Mouse (Mus musculus): ENCODE measurements around the gene Vps35l. TPM values are rescaled to one million over a fixed set of nuclear protein-coding genes. Genes with fewer than 3 reads are reported as not detected.

Vps35l gene
- total RNA-seq, 4 experiments from 2014 or later = 17.0 to 19.5 (median 18.3) TPM

GRCm38 (mm10) chr7:118777598-118778394 is 37.8 kb downstream of the Vps35l start:
- no peak for DNase-seq (ENCODE audit: low spot score in 2 of 2)

- no peak for DNase-seq (ENCODE audit: low spot score in 2 of 2)
Observed at GRCm38 (mm10) chr7:118778561-118778960, 38.5 kb downstream of the Vps35l start.

GRCm38 (mm10) chr7:118783305-118784001 is 43.4 kb downstream of the Vps35l start:
- no peak for DNase-seq (ENCODE audit: low spot score in 2 of 2)

GRCm38 (mm10) chr7:118786091-118786490 is 46.1 kb downstream of the Vps35l start:
- no peak for DNase-seq (ENCODE audit: low spot score in 2 of 2)

- DNase-seq (ENCODE audit: low spot score in 2 of 2) = no peak
Observed at GRCm38 (mm10) chr7:118787326-118787725, 47.3 kb downstream of the Vps35l start.

- DNase-seq (ENCODE audit: low spot score in 2 of 2) = no peak
Observed at GRCm38 (mm10) chr7:118788481-118788880, 48.5 kb downstream of the Vps35l start.

GRCm38 (mm10) chr7:118790292-118790691 is 50.3 kb downstream of the Vps35l start:
- DNase-seq (ENCODE audit: low spot score in 2 of 2) = no peak

GRCm38 (mm10) chr7:118793899-118794298 is 53.9 kb downstream of the Vps35l start:
- no peak for DNase-seq (ENCODE audit: low spot score in 2 of 2)

GRCm38 (mm10) chr7:118795779-118796178 is 55.8 kb downstream of the Vps35l start:
- no peak for DNase-seq (ENCODE audit: low spot score in 2 of 2)

- no peak for DNase-seq (ENCODE audit: low spot score in 2 of 2)
Observed at GRCm38 (mm10) chr7:118796838-118797237, 56.8 kb downstream of the Vps35l start.

- no peak for DNase-seq (ENCODE audit: low spot score in 2 of 2)
Observed at GRCm38 (mm10) chr7:118797600-118797999, 57.6 kb downstream of the Vps35l start.

GRCm38 (mm10) chr7:118798105-118798570 is 58.1 kb downstream of the Vps35l start:
- no peak for DNase-seq (ENCODE audit: low spot score in 2 of 2)

- DNase-seq (ENCODE audit: low spot score in 2 of 2) = no peak
Observed at GRCm38 (mm10) chr7:118800112-118800734, 60.2 kb downstream of the Vps35l start.

GRCm38 (mm10) chr7:118801791-118802190 is 61.8 kb downstream of the Vps35l start:
- DNase-seq (ENCODE audit: low spot score in 2 of 2) = no peak

- DNase-seq (ENCODE audit: low spot score in 2 of 2) = no peak
Observed at GRCm38 (mm10) chr7:118803425-118803824, 63.4 kb downstream of the Vps35l start.

- no peak for DNase-seq (ENCODE audit: low spot score in 2 of 2)
Observed at GRCm38 (mm10) chr7:118806631-118807411, 66.8 kb downstream of the Vps35l start.

- DNase-seq (ENCODE audit: low spot score in 2 of 2) = no peak
Observed at GRCm38 (mm10) chr7:118807899-118808298, 67.9 kb downstream of the Vps35l start.

GRCm38 (mm10) chr7:118811407-118812106 is 71.5 kb downstream of the Vps35l start:
- no peak for DNase-seq (ENCODE audit: low spot score in 2 of 2)

- no peak for DNase-seq (ENCODE audit: low spot score in 2 of 2)
Observed at GRCm38 (mm10) chr7:118813592-118813991, 73.6 kb downstream of the Vps35l start.

GRCm38 (mm10) chr7:118816275-118816674 is 76.2 kb downstream of the Vps35l start:
- DNase-seq (ENCODE audit: low spot score in 2 of 2) = no peak

- DNase-seq (ENCODE audit: low spot score in 2 of 2) = no peak
Observed at GRCm38 (mm10) chr7:118817741-118818140, 77.7 kb downstream of the Vps35l start.

Measured in gastrocnemius, adult 8-10 months (tissue).